Mouse (Mus musculus) testis, adult 2 months (tissue): ENCODE data around the gene Nav2.

Experiments used
- CTCF ChIP-seq: fragments of 200-500 bp; IDR thresholded peaks from 2 replicates; pipeline ENCODE4 v1.5.1; 2012; ENCODE audit warnings: low read depth, mild to moderate bottlenecking, inconsistent platforms, low read length, moderate library complexity; ENCODE audit not compliant: control insufficient read depth, insufficient read depth, insufficient replicate concordance
- POLR2A ChIP-seq: fragments of 200-500 bp; IDR thresholded peaks from 2 replicates; pipeline ENCODE4 v1.6.1; 2012; ENCODE audit warnings: low read depth, mild to moderate bottlenecking, inconsistent platforms, low read length, moderate library complexity; ENCODE audit not compliant: control insufficient read depth

DNA sequence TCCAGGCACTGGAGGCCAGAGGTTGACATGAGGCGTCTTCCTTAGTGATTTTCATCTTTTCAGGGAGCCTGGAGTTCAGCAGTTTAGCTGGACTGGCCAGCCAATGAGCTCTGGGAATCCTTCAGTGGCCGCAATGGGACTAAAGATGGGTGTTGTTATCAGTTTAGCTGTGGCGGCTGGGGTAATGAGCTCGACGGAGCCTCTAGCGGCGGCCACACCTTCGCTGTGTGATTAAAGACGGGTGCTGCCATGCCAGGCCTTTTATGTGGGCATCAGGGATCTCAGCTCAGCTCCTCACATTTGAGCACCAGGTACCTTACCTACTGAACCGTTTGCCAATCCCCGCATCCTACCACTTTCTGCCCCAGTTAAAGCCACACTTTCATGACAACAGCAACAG is 37.2 kb upstream of the Nav2 start:
- TF ChIP-seq CTCF (no peak), POLR2A (no peak)
